Mouse (Mus musculus): ENCODE measurements at regions not wholly inside any gene's neighbourhood (a gene's known extent, or its start where the extent isn't known, plus 50 kb on each side); places are given as distances from the start of the nearest gene placed in this dataset.

GRCm38 (mm10) chr14:47823696-47824095, 175.4 kb downstream of the Ktn1 start:
- Histone ChIP-seq H3K9me3 (ENCODE audit: control insufficient read depth, low read length) (no peaks in the 10 kb centered on the region), H3K27ac (replicated peaks; ENCODE audit: low read depth, low read length) (no peak overlapping the region), H3K4me2 (replicated peaks; ENCODE audit: low read depth, low read length, severe bottlenecking) (no peak overlapping the region), H3K27me3 (ENCODE audit: control insufficient read depth, insufficient read depth, low read length) (no peaks in the 10 kb centered on the region), H3K4me3 (replicated peaks; ENCODE audit: low read length) (no peak overlapping the region), H3K4me1 (ENCODE audit: control insufficient read depth, insufficient read depth, low read length) (peaks cover 8% of the 10 kb centered on the region; the same call in 1 of the 2 replicates), H3K9ac (ENCODE audit: low read depth, low read length, severe bottlenecking) (no peak overlapping the region), H3K36me3 (ENCODE audit: control insufficient read depth, insufficient read depth, low read length) (no peaks in the 10 kb centered on the region)
- WGBS = 70% methylated on average over 8 of the region's 8 CpGs
- DNase-seq (ENCODE audit: low spot score) (no peak), ATAC-seq (ENCODE audit: low FRiP score, low read depth) (no peak)
- TF ChIP-seq POLR2A (IDR thresholded peaks at IDR 0.05; ENCODE audit: borderline replicate concordance, extremely low read depth, insufficient read depth, insufficient read length) = no peak

GRCm38 (mm10) chr14:47825446-47825956, 177.3 kb downstream of the Ktn1 start:
- Histone ChIP-seq H3K9me3 (ENCODE audit: control insufficient read depth, low read length) (no peaks in the 10 kb centered on the region), H3K9ac (ENCODE audit: low read depth, low read length, severe bottlenecking) (no peak overlapping the region), H3K36me3 (ENCODE audit: control insufficient read depth, insufficient read depth, low read length) (no peaks in the 10 kb centered on the region), H3K4me3 (replicated peaks; ENCODE audit: low read length) (no peak overlapping the region), H3K27me3 (ENCODE audit: control insufficient read depth, insufficient read depth, low read length) (no peaks in the 10 kb centered on the region), H3K27ac (replicated peaks; ENCODE audit: low read depth, low read length) (no peak overlapping the region), H3K4me1 (ENCODE audit: control insufficient read depth, insufficient read depth, low read length) (peaks cover 5% of the 10 kb centered on the region; the same call in 1 of the 2 replicates), H3K4me2 (replicated peaks; ENCODE audit: low read depth, low read length, severe bottlenecking) (no peak overlapping the region)
- WGBS = 77% methylated on average over 3 of the region's 3 CpGs
- ATAC-seq (ENCODE audit: low FRiP score, low read depth) (no peak), DNase-seq (ENCODE audit: low spot score) (no peak)
- TF ChIP-seq POLR2A (IDR thresholded peaks at IDR 0.05; ENCODE audit: borderline replicate concordance, extremely low read depth, insufficient read depth, insufficient read length) = no peak

GRCm38 (mm10) chr14:47826545-47826944, 178.3 kb downstream of the Ktn1 start:
- Histone ChIP-seq H3K27ac (replicated peaks; ENCODE audit: low read depth, low read length) (no peak overlapping the region), H3K9me3 (ENCODE audit: control insufficient read depth, low read length) (no peaks in the 10 kb centered on the region), H3K27me3 (ENCODE audit: control insufficient read depth, insufficient read depth, low read length) (no peaks in the 10 kb centered on the region), H3K4me2 (replicated peaks; ENCODE audit: low read depth, low read length, severe bottlenecking) (no peak overlapping the region), H3K4me3 (replicated peaks; ENCODE audit: low read length) (no peak overlapping the region), H3K4me1 (ENCODE audit: control insufficient read depth, insufficient read depth, low read length) (no peaks in the 10 kb centered on the region), H3K9ac (ENCODE audit: low read depth, low read length, severe bottlenecking) (no peak overlapping the region), H3K36me3 (ENCODE audit: control insufficient read depth, insufficient read depth, low read length) (no peaks in the 10 kb centered on the region)
- WGBS = 66% methylated on average over 4 of the region's 4 CpGs
- DNase-seq (ENCODE audit: low spot score) (no peak), ATAC-seq (ENCODE audit: low FRiP score, low read depth) (no peak)
- no peak for TF ChIP-seq POLR2A (IDR thresholded peaks at IDR 0.05; ENCODE audit: borderline replicate concordance, extremely low read depth, insufficient read depth, insufficient read length)

- no peak for TF ChIP-seq POLR2A (IDR thresholded peaks at IDR 0.05; ENCODE audit: borderline replicate concordance, extremely low read depth, insufficient read depth, insufficient read length)
- no peak overlapping the region for H3K4me3 ChIP-seq (replicated peaks; ENCODE audit: low read length)
- no peak overlapping the region for H3K4me2 ChIP-seq (replicated peaks; ENCODE audit: low read depth, low read length, severe bottlenecking)
- H3K36me3 ChIP-seq (ENCODE audit: control insufficient read depth, insufficient read depth, low read length) = no peaks in the 10 kb centered on the region
- 66% methylated on average over 2 of the region's 2 CpGs for WGBS
- no peaks in the 10 kb centered on the region for H3K4me1 ChIP-seq (ENCODE audit: control insufficient read depth, insufficient read depth, low read length)
- DNase-seq (ENCODE audit: low spot score) = no peak
- no peak overlapping the region for H3K9ac ChIP-seq (ENCODE audit: low read depth, low read length, severe bottlenecking)
- no peak overlapping the region for H3K27ac ChIP-seq (replicated peaks; ENCODE audit: low read depth, low read length)
- H3K9me3 ChIP-seq (ENCODE audit: control insufficient read depth, low read length) = no peaks in the 10 kb centered on the region
- no peak for ATAC-seq (ENCODE audit: low FRiP score, low read depth)
- H3K27me3 ChIP-seq (ENCODE audit: control insufficient read depth, insufficient read depth, low read length) = no peaks in the 10 kb centered on the region
These were observed 179.4 kb downstream of the Ktn1 start for GRCm38 (mm10) chr14:47827623-47828022.

GRCm38 (mm10) chr14:47833696-47834095, 185.4 kb downstream of the Ktn1 start:
- Histone ChIP-seq H3K36me3 (ENCODE audit: control insufficient read depth, insufficient read depth, low read length) (no peaks in the 10 kb centered on the region), H3K27me3 (ENCODE audit: control insufficient read depth, insufficient read depth, low read length) (no peaks in the 10 kb centered on the region), H3K4me2 (replicated peaks; ENCODE audit: low read depth, low read length, severe bottlenecking) (no peak overlapping the region), H3K4me1 (ENCODE audit: control insufficient read depth, insufficient read depth, low read length) (no peaks in the 10 kb centered on the region), H3K4me3 (replicated peaks; ENCODE audit: low read length) (no peak overlapping the region), H3K9ac (ENCODE audit: low read depth, low read length, severe bottlenecking) (no peak overlapping the region), H3K9me3 (ENCODE audit: control insufficient read depth, low read length) (no peaks in the 10 kb centered on the region), H3K27ac (replicated peaks; ENCODE audit: low read depth, low read length) (no peak overlapping the region)
- WGBS = 82% methylated on average over 10 of the region's 10 CpGs
- no peak for TF ChIP-seq POLR2A (IDR thresholded peaks at IDR 0.05; ENCODE audit: borderline replicate concordance, extremely low read depth, insufficient read depth, insufficient read length)
- DNase-seq (ENCODE audit: low spot score) (no peak), ATAC-seq (ENCODE audit: low FRiP score, low read depth) (no peak)

GRCm38 (mm10) chr14:47835408-47835807, 187.2 kb downstream of the Ktn1 start:
- no peak for TF ChIP-seq POLR2A (IDR thresholded peaks at IDR 0.05; ENCODE audit: borderline replicate concordance, extremely low read depth, insufficient read depth, insufficient read length)
- Histone ChIP-seq H3K27me3 (ENCODE audit: control insufficient read depth, insufficient read depth, low read length) (no peaks in the 10 kb centered on the region), H3K36me3 (ENCODE audit: control insufficient read depth, insufficient read depth, low read length) (no peaks in the 10 kb centered on the region), H3K4me3 (replicated peaks; ENCODE audit: low read length) (no peak overlapping the region), H3K9me3 (ENCODE audit: control insufficient read depth, low read length) (no peaks in the 10 kb centered on the region), H3K27ac (replicated peaks; ENCODE audit: low read depth, low read length) (no peak overlapping the region), H3K4me1 (ENCODE audit: control insufficient read depth, insufficient read depth, low read length) (peaks cover 8% of the 10 kb centered on the region; the same call in 1 of the 2 replicates), H3K4me2 (replicated peaks; ENCODE audit: low read depth, low read length, severe bottlenecking) (no peak overlapping the region), H3K9ac (ENCODE audit: low read depth, low read length, severe bottlenecking) (no peak overlapping the region)
- 59% methylated on average over 4 of the region's 4 CpGs for WGBS
- no peak for DNase-seq (ENCODE audit: low spot score)
- no peak for ATAC-seq (ENCODE audit: low FRiP score, low read depth)

Measured in limb, embryonic 14.5 days (tissue).